Mouse (Mus musculus) embryonic fibroblast, embryonic 13.5 days (primary cell): Measurements from ENCODE around the gene Smcr8.

Experiments
- CTCF ChIP-seq: IDR thresholded peaks from 2 replicates; pipeline ENCODE4 v1.5.1; 2011; ENCODE audit warnings: mild to moderate bottlenecking, control low read depth, low read length, moderate library complexity, borderline replicate concordance; ENCODE audit not compliant: insufficient read depth
- POLR2A ChIP-seq: IDR thresholded peaks from 2 replicates; pipeline ENCODE4 v1.6.1; 2011; ENCODE audit warnings: low read depth, mild to moderate bottlenecking, control low read depth, low read length, moderate library complexity

GRCm38 (mm10) chr11:60731251-60731650, 46.1 kb upstream of the Smcr8 start:
- no peak for TF ChIP-seq CTCF
- no peak for TF ChIP-seq POLR2A
